Mouse (Mus musculus): ENCODE measurements around the gene Tbc1d1.

DNA sequence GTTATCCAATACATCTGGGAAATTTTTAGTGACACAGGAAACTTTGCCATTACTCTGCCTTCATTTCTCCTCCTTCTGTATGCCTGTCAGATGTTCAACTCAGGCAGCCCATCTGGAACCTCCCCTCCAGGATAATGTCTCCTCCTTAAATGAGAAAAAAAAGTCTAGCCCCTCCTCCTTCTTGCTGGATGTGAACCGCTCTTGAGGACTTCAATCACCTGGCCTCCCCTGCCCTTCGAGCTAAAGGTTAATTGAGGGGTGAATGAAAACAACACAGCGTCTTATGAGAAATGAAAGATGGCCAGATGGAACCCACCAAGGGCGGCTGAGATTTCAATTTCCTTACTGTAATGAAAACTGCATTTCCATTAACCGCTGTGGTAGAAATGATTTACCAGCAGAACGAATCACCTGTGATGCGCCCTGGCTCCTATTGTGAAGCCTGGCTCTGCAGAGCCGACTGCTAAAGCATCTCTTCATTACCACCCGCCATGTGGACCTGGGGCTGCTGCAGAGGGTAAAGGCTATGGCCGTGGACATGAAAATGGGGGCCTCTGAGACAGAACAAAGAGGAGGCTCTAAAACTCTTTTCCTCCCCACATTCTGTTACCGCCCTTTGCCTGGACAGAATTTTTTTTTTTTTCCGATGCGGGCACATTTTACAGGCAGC is 216.3 kb downstream of the Tbc1d1 start:
- no peak for TF ChIP-seq CTCF (IDR thresholded peaks at IDR 0.05; ENCODE audit: insufficient read depth, low read length)
- TF ChIP-seq POLR2A (IDR thresholded peaks at IDR 0.05; ENCODE audit: borderline replicate concordance, extremely low read depth, low read depth, low read length), result no peak

Measured in lung, adult 2 months (tissue).